Mouse (Mus musculus) heart, embryonic 15.5 days (tissue): ENCODE measurements around the gene 4930522L14Rik. TPM values are rescaled to one million over a fixed set of nuclear protein-coding genes. Genes with fewer than 3 reads are reported as not detected.

Experiments used
- polyA plus RNA-seq: library from polyadenylated mRNA; unstranded; fragments of >200 nt; fragmentation: Nextera tagmentation; extraction: Ambion mirVana; gene quantifications from 2 replicates; pipeline ENCODE4 v1.2.1, GENCODE M21; 2015

4930522L14Rik gene
- polyA plus RNA-seq, 1 experiment from 2014 or later: 3.8 TPM

Other genes with a start within 250 kb of the 4930522L14Rik start
- 8.0 and 11.1 TPM in 2 replicates for gene Crlf2, start 192.9 kb downstream of the 4930522L14Rik start, polyA plus RNA-seq
- gene 5430403G16Rik, start 60.8 kb downstream of the 4930522L14Rik start, polyA plus RNA-seq: 0.78 and 1.1 TPM in 2 replicates
- 0.19 and 0.47 TPM in 2 replicates for gene Gm15446, start 171.5 kb upstream of the 4930522L14Rik start, polyA plus RNA-seq
- gene Zfp932, start 244.6 kb upstream of the 4930522L14Rik start, polyA plus RNA-seq: 8.6 and 9.8 TPM in 2 replicates